Mouse (Mus musculus): ENCODE results near the gene H3f3b.
"Not testable (repeated sequence)": the region's sequence is repeated elsewhere in the genome, so short reads cannot be mapped to it uniquely, and the experiment has no call there.

Gene H3f3b

DNA sequence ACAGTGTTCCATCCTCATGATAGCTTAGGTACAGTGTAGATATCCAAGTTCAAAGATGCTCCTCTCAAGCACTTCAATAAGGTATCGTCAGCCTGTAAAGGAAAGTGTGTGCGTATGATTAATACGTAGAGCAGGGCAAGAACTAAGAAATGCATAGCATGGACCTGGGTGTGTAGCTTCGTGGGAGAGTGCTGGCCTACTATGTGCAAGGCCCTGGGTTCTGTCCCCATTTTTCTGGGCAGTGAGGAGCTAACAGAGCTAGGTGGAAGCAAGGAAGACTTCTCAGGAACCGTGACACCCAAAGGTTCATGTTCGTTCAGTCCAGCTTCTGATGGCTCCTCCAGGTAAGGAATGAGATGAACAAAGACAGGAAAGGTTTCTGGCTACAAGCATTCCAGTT lies 17.4 kb upstream of the H3f3b start:
- no peak for DNase-seq

DNA sequence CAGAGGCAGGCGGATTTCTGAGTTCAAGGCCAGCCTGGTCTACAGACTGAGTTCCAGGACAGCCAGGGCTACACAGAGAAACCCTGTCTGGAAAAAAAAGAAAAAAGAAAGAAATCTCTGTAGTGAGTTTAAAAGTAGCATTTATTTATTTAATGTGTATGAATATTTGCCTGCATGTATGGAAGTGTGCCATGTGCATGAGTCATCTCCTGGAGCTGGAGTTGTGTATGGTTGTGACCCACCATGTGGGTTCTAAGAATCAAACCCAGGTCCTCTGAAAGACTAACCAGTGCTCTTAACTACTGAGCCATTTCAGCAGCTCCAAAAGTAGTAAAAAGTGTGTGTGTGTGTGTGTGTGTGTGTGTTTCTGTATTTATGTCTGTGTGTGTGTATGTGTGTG lies 15.5 kb upstream of the H3f3b start:
- no peak for DNase-seq

DNA sequence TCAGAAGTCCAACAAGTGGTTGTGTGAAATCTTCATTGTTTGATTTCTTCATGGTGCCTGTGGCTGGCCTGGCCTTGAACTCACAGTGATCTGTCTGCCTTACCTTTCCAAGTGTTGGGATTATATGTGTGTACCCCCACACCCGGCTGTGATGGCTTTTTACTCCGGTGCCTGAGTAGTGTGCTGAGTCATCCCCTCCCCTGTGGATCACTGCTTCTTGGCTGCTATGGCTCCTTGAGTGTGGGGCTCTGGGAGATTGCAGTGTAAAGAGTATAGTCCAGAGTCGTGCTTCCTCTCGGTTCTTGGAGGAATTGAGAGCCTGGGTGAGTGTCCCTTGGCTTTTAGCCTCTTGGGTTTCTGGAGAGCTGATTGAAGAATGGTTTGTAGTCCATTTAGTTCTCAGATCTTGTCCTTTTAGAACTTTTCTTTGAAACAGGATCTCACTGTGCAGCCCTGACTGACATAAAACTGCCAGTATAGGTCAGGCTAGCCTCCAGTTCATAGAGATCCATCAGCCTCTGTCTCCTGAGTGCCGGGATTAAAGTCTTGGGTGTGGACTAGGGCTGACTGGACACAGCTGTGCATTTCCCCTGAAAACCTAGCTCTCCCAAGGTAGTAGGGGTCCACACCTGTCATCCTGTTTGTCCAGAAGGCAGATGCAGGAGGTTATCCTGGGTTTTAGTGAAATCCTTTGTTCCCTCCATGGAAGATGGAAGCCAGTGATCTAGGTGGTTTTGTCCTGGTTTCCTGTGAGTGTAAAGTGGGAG lies 14.8 kb upstream of the H3f3b start:
- no peak for DNase-seq

DNA sequence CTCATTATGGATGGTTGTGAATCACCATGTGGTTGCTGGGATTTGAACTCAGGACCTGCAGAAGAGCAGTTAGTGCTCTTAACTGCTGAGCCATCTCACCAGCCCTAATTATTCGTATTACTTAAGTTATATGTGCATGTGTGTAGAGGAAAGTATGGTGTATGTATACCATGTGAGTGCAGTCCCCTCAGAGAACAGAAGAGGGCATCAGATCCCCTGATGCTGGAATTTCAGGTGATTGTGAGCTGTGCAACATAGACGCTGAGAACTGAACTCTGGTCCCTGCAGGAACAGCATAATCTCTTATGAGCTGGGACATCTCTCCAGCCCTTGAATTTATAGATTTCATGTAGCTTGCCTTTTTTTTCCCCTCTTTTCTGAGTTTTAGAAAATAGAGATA lies 14.1 kb upstream of the H3f3b start:
- DNase-seq, result no peak

DNA sequence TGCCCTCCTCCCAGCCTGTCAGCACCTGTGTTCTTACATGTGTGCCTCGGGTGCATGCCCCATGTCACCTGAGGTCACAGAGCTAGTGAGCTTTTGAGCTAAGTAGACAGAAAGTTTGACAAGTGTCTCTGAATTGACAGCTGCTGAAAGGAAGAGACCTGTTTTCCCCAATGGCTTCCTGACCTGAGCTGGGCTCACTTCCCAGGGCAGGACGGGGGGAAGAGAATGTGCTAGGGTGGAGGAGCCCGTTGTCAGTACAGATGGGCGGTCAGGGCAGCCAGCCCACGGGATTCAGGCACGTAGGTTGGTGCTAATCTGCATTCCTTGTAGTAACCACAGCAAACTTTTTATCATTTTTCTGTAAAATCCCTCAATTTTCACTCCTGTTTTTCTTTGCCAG lies 12.8 kb upstream of the H3f3b start:
- no peak for DNase-seq

DNA sequence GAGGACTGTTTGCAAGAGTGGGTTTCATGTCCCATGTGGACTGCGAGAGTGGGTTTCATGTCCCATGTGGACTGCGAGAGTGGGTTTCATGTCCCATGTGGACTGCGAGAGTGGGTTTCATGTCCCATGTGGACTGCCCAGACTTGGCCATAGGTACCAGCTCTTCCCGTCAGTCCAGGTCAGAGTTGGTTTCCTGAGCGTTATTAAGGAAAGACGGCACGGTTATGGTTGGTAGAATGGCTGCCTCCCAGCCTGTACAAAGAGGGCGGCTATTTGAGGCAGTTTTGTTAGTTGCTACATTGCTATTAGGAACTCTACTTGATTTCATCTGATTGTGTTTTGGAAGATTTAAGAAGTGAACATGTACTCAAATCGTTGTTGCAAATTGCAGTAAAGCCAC lies 10.1 kb upstream of the H3f3b start:
- DNase-seq, result no peak

DNA sequence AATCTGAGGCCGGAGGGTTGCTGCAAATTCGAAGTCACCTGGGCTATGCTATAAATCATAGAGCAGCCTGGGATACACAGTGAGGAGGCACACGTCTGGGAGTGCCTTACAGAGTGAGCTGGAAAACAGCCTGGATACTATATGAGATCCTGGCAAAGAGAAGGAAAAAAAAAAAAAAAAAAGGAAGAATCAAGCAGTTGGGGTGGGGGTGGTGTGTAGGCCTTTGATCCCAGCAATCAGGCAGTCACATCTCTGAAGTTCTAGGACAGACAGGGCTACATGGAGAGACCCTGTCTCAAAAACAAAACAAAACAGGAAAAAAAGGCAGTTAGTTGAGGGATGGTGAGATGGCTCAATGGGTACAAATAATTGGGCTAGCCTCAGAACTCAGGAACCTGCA lies 8.9 kb upstream of the H3f3b start:
- no peak for DNase-seq

DNA sequence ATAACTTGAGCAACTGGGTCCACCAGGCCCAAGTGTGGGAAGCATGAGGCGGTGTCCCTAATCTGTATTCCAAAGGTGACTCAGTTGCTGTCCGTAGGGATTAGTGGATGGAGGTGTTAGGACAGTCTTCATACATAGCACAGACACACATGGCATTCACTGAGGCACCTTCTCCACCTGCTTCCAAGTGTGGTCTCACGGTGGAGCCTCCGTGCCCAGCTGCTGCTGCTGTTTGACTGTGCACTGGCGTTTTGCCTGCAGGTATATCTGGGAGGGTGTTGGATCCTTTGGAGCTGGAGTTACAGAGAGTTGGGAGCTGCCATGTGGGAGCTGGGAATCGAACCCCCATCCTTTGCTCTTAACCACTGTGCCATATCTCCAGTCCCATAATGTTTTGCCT lies 6.8 kb upstream of the H3f3b start:
- DNase-seq, result no peak

DNA sequence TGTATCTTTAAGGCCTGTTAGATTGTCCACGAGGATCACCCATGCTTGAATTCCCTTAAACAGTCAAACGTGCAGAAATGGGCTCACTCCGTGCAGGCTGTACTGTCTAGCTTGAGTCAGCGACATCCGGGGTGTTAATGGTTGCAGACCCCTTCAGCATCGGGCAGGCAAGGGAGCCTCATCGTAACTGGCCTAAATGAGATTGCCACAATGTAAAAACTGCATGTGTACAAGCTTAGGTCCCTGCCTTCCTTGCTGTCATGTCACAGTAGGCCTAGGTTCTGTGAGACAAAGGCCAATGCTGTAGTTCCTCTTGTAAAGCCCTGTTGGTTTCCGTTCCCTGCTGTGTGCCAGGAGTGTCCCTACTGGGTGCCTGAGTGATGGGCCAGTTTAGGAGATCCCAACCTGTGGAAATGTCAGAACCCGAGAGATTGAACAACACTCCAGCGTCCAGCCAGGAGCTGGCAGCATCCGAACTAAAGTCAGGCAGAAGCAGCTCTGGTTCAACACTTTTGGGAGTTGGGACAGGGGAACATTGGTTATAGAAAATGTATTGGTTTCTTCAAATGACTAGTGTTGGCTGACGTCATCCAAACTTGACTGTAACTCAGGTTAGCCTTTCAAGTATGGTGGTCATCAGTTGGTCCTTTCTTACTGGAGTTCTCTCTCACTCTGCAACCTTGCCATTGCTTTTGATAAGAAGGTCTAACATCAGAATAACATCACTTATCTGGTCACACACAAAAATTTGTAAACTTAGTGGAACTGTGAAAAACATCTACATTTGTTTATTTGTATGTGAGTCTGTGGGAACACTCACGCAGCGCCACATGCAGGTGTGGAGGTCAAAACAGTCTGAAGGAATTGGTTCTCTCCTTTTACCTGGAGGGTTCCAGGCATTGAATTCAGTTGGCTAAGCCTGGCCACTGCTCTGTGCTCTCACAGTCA lies 3.4 kb upstream of the H3f3b start:
- peak in 1 of 2 experiments; percentile 47 for DNase-seq

DNA sequence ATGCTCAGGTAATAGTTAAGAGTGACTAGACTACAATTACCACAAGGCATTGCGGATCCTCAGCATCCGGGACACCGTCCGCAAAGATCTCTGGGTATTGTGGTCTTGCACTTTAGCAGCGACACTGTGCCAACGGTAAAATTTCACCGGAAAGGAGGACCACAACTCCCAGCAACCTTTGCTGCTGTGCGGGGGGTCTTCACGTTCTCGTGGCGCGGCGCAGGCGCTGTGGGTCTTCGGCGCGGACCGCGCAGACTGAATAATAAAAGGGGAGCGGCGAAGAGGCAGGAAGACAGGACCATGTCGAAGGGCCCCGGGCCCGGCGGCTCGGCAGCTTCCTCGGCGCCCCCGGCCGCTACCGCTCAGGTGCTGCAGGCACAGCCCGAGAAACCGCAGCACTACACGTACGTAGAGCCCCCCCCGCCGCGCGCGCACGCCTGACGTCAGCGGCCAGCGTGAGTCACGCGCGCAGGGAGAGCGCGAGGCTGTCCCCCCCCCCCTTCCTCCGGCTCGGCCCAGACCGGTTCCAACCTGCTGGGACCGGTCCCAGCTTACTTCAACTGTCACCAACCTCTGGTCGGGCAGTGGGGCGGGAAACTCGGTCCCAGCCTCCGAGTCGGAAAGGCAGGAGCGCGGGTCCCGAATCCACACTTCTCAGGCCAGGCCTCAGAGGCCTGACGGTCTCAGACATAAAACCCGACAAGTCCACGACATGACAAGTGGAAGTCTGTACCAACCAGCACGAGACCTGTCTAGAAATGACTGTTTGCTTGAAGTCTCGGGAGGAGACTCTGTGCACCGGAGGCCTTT lies 2.5 kb upstream of the H3f3b start, which contains the start of gene Unk:
TSS of gene Unk (plus strand) at position 235 of the 810 bp plus-strand sequence.
- DNase-seq, result peak; percentile 98

DNA sequence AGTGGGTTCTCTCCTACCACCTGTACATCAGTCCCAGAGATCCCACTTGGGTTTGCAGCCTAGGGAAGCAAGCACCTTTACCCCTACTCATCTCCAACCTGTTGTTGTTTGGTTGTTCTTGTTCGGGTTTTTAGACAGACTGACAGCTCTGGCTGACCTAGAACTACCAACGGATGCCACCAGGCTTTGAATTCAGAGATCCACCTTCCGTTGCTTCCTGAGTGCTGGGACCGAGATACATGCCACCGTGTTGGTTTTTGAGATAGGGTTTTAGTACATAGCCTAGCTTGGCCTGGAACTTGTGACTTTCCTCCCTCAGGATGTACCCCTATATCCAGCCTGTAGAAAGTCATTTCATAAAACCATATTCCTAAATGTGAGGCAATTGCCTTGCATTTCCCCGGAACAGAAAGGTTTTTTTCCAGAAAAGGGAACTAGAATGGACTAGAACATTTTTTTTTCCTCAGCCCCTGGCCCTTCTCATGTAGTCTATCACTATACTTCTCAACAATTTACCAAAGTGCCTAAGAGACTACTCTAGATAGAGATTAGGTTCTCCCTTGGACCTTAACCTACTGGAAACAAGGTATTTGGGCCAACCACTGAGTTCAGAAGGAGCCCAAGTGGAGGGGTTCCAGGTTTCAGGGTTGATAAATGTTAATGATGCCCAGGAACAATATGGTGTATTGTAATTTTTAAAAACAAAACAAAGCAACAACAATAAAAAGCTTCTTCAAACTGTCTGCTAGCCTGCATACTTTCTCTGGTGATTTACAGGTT lies 1.5 kb upstream of the H3f3b start:
- DNase-seq, result no peak

DNA sequence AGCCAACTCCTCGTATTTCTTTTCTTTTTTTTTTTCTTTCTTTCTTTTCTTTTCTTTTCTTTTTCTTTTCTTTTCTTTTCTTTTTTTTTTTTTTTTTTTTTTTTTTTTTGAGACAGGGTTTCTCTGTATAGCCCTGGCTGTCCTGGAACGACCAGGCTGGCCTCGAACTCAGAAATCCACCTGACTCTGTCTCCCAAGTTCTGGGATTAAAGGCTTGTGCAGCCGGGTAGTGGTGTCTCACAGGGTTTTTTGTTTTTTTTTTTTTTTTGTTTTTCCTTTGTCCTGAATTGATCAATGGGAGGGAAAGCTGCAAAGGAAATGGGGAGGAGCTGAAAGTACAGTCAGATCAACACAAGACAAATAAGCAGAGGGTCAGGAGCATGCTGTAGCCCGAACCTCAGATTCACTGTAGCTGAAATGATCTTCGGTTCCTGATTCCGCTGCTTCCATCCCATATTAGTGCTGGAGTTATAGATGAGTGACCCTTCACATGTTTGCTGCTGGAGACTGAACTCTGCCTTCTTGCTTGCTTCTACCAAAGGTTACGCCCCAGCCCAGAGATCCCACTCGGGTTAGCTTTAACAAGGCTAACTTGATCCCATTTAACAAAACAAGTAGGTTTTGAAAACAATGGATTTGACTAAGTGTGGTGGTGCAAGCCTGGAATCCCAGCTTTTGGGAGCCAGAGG lies 559 bp upstream of the H3f3b start:
- no peak for DNase-seq

DNA sequence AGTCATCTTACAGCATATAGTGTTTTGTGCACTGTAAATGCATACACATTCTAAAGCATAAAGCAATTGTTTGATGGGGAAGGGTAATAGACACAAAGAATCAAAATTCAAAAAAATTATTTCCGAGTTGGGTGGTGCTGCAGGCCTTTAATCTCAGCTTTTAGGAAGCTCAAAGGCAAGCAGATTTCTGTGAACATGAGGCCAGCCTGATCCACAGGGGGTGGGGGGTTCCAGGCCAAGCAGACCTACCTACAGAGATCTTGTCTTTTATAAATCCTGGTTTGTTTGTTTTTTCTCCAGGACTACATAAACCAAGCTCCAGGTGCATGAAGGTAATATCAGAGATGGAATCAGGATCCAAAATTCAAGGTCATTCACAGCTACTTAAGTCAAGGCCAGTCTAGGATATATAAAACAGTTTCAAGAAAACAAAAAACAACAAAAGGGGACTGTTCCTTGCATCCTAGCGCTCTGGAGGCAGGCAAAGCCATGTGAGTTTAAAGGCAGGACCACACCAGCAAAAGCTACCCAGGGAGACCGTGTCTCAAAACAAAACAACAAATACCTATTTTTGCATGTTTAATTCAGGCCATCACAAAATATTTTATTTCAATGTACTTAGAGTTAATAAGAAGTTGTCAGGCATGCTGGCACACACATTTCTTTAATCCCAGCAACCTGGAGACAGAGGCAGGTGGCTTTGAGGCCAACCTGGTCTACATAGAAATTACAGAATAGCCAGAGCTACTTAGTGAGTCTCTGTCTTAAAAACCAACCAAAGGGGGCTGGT lies 2.5 kb downstream of the H3f3b start:
- DNase-seq, result no peak

DNA sequence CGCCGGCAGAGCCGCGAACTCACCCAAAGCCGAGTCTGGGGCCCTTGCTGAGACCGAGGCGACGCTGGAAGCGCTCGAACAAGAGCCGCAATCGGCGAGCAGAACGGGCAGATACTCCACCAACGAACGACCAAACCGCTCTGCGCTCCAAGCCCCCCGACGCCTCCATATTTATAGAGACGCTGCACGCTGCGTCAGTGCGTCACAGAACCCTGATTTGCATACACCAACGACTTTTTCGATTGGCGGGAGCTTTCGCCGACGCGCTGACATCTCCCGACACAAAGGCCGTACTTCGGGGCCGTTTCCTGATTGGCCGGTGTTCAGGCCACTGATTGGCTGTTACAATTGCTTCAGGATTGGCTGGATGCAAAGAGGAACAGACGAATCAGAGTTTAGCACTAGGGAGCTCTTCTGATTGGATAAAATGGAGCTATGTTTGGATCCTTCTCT lies 3.4 kb downstream of the H3f3b start:
- peak; percentile 96 to 99 for DNase-seq

DNA sequence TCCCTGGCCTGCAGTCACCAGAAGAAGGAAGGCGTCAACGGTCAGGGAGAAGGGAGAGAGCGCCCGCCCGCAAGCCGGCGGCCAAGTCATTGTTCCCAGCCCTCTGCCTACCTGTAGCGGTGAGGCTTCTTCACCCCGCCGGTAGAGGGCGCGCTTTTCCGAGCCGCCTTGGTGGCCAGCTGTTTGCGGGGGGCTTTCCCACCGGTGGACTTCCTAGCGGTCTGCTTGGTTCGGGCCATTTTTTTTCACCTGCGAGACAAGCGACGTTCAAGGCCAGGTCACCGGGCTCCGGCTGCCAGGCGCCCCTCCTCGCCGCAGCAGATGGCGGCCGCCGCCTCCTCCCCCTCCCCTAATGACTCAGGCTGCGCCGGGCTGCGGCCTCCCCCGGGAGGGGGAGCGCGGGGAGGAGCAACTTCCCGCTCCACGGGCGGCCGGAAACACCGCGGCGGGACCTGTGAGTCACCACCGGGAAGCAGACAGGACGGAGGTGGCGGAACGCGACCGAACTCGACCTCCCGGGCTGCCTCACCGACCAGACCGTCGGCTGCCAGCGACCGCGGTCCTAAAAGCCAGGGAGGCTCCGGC lies 3.9 kb downstream of the H3f3b start:
- DNase-seq, result peak; percentile 74 to 75

DNA sequence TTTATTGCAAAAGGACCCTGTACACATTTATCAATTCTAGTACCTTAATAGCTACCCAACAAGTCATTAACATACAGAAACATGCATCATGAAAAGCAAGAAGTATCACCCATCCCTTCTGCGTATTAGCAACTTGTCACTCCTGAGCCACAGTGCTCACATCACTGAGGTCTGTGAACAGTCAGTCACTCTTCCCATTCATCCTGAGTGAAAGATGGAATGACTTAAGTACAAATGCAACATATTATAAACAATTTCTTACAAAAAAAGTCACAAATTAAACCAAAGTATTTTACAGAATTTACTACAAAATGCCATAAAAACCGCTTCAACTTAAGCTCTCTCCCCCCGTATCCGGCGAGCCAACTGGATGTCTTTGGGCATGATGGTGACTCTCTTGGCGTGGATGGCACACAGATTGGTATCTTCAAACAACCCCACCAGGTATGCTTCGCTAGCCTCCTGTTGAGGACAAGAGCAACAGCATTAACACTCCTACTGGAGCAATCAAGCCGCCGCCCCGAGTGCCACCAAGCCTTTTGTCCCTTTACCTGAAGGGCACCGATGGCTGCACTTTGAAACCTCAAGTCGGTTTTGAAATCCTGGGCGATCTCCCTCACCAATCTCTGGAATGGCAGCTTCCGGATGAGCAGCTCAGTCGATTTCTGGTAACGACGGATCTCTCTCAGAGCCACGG lies 4.5 kb downstream of the H3f3b start:
- DNase-seq, result not testable (repeated sequence)

DNA sequence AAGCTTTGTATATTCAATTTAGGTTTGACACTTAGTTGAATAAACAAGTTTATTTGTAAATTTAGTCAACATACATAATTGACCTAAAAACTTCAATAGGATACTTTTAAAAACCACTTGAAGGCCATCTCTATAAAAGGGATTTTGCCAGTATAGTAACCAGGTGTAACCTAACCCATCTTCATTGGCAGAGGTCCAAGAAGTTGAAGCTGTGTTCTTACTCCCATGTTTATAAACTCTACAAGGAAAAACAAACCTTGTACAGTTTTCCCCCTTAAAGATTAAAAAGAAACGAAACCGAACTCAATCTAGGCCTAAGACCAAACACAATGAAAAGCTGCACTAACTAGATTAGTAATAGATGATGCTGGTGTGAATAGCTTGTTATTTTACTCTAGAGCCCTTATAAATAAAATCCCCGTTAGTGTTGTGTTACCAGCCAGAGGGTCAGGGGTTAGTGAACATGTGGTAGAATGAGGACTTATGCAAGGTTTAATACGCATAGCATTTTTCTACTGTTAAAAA lies 5.4 kb downstream of the H3f3b start:
- DNase-seq, result no peak

DNA sequence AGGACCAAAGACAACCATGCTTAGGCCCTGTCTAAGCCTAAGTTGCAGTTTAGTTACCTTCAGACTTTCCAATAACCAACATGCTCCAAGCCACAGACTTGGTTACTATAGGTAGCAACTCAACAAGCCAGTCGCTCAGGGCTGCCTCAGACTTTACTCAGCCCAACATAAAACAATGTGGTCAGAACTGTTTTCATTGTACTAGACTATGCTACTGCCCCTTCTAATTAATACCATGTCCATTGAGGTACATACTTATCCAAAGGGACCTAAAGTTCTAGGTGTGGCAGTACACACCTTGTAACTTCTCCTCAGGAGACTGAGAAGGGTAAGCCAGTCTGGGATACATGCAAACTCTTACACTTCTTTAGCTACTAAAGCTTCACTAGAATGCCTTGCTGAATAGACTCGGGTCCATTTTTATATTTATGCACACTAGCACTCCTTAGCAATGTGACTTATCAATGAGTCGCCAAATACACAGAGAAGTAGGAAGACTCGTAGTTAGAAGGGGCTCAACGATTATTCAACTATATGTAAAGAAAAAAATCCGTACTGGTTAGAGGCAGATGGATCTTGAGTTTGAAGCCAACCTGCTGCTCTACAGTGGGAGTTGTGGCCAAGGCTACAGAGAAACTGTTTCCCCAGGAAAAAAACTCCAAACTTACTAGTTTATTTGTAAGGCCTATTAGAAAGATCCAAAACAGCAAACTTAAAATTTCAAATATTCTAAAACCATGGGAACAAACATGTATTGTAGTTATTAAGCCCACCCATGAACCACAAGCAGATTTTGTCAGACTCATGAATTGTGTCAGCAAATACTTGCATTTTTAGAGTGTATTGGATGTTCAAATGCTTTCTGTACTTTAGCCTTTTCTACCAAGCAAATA lies 6.2 kb downstream of the H3f3b start:
- no peak for DNase-seq

All from kidney, adult 8-10 months (tissue).